Mouse (Mus musculus): Measurements from ENCODE around the gene Lrp2.

GRCm38 (mm10) chr2:69570556-69570955, 15.3 kb downstream of the Lrp2 start:
- TF ChIP-seq CTCF (IDR thresholded peaks at IDR 0.05; ENCODE audit: borderline replicate concordance, control insufficient read depth, extremely low read depth, insufficient read depth, low read length, poor library complexity) (no peak), POLR2A (IDR thresholded peaks at IDR 0.05; ENCODE audit: control insufficient read depth, extremely low read depth, insufficient read depth, low read length, poor library complexity) (no peak)
